Mouse (Mus musculus) right cerebral cortex, postnatal 14 days (tissue): Measurements from ENCODE around the gene Apbb2.

Experiments
- DNase-seq: peaks from one replicate; pipeline ENCODE4 v3.0.0; 2022

Apbb2 gene

DNA sequence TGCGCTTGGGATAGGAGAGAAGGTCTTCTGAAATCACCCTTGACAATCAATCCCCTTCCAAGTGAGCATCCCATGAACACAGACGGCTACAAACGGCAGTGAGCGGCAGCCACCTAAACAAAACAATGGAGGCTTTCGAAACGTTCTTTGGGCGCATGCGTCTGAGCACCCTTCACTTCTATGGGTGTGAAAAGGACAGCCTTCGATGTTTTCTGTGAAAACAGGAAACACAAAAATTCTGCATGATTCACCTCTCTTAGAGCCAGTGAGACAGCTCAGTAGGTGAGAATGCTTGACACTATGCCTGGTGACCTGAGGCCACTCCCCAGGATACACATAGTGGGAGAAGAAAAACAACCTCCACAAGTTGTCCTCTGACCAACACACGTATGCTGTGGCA is 103.3 kb downstream of the Apbb2 start:
- no peak for DNase-seq

DNA sequence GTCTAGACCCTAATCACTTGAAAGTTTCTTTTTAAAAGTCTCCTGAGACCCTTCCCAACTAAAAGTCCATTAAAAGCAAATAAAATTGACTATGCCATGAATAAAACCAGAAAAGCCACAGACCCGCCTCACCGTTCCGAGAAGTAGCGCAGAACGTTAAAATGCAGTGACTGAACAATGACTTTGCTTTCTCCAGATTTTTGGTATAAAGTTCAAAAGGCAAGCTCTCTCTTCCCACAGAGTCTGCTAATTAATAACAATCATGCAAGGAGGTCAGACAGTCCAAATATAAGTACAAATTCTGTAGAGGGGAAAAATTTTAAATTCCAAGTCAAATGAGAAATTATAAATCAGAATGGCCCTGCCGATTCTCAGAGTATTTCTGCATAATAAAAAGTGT is 103.9 kb downstream of the Apbb2 start:
- DNase-seq = no peak

DNA sequence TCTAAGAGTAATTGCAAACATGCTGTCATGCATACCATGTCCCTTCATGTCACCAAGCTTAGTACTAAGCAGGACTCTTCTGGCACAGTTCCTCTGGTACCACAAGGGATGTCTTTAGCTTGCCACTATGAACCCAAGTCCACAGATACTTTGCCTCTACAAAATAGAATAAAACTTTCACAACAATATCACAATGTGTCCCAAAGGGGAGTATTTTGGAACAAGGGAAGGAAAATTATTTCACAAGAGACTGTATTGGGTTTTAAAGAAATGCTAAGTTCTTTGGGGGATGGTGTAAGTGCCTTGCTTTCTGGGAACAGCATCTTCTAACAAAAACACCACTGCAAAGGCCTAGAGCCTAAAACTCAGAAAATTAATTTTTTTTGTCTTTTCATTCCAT is 105.2 kb downstream of the Apbb2 start:
- DNase-seq = no peak

DNA sequence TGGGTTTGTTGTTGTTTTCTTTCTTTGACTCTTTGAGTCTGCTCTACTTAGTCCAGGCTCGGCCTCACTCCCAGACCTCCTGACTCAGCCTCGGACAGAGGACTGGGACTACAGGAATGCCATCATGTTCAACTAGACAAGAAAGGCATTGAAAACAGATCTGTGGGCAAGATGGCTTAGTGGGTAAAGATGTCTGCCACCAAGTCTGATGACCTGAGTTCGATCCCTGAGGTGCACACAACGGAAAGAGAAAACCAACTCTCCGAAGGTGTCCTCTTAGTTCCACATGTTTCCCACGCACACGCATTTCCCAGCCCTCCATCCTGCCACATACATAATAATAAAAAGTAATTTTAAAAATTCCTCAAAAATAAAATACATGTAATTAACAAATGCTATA is 106.1 kb downstream of the Apbb2 start:
- DNase-seq = no peak

DNA sequence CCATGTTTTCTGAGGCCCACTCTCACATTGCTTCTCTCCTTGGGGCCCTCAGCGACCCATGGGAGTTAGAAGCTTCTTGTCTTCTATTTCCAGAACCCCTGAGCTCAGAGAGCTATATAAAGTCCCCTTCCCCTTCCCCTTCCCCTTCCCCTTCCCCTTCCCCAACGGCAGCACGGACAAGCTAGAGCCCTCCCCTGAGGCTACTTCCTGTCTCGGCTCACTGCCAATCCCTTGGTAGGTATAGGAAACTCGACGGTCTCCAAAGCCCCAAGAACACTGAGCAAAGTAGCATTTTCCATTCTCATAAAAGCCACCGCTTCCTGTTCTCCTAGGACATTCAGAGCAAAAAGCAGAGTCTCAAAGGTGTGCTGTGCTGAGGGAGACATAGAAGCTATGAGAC is 107.9 kb downstream of the Apbb2 start:
- no peak for DNase-seq

DNA sequence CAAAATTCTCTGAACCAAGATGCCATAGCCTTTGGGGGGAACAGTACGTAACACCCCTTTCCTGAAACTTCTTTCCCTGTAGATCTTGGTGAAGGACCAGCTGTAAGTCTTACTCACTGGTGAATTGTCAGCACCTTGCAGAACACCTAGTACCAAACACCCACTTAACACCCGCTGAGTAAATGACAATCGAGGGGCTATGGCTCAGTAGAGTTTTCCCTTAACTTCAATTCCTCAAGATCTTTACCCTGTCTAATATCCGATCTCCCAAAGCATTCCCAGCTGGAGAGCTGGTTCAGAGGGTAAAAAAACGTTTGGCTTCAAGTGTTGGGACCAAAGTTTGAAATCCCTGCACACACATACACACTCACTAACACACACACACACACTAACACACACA is 109.4 kb downstream of the Apbb2 start:
- DNase-seq = no peak

DNA sequence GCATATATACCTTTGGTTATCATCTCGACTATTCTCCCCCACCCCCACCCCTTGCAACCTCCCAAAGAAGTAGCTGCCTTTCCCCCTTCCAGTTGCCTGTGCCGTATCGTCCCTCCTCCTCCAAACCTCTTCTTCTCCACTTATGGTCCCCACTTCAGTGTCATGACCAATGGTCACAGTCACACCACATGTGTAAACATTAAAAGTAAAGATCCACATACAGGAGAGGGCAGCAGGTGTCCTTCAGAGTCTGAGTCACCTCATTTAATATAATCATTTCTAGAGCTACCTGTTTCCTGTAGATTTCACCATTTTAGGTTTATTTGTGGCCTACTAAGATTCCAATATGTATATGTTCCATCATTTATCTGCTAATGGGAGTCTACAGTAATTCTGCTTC is 113.0 kb downstream of the Apbb2 start:
- DNase-seq = no peak

DNA sequence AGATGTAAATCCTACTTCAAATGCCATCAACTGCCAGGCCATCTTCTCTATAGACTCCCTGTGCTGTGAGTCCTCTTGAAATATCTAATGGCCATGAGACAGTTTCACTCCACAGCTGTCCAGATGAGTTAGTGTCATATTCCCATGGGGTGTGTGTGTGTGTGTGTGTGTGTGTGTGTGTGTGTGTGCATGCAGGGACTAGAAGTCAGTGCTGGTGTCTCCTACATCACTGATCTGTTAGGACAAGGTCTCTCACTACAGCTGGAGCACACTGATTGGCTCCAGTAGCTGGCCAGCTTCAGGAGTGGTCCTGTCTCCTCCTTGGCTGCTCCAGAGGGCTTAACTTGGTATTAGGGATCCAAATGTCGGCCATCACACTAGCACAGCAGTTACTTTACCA is 113.5 kb downstream of the Apbb2 start:
- no peak for DNase-seq

DNA sequence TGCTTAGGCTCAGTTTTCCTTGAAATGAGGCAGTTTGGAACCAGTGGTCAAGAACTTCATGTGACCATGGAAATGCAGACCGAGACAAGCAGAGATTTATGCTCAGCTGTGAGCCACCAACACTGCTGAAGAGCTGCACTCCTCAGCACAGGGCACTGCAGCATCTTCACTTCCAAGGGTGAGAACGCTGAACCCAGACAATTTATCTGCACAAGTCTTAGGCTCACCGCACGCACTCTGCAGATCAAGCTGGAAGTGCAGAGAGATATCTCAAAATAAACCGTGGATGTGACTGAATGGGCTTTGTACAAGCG is 114.2 kb downstream of the Apbb2 start:
- no peak for DNase-seq

DNA sequence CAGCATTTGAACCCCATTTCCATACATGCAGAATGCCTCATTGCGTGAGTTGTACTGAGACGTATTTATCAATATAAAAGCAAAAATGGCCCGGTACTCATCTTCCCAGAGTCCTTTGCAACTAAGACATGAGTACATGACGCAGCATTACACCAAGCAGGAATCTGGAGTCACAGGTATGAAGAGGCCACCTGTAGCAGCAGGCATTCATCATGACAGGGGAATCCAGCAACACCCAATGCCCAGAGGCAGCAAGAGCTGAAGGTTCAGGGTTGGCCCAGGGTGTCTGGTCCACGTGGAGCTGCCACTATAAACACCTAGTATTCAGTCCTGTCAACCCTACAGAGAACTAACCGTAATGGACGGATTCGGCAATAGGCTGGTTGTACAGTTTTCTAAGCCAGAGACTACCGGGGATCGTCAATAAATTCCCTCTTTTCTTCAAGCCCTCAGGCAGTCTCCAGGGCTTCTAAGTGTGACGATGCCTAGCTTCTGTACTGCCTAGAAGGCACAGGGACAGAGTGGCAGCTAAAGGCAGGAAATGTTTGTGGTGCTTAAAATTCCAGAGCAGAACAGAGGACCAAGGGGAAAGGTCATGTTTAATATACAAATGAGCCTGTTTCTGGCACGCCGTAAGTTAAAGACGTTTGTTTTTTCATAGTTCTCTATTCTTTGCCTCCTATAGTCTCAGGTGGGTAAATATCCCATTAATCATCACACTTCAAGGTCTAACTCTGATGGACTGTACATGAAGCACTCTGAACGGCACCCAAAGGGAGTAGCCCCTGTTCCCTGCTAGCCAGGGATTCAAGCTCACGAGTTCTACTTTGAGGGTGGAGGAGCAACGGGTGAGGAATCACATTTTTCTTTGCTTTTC is 114.8 kb downstream of the Apbb2 start:
- DNase-seq = no peak

DNA sequence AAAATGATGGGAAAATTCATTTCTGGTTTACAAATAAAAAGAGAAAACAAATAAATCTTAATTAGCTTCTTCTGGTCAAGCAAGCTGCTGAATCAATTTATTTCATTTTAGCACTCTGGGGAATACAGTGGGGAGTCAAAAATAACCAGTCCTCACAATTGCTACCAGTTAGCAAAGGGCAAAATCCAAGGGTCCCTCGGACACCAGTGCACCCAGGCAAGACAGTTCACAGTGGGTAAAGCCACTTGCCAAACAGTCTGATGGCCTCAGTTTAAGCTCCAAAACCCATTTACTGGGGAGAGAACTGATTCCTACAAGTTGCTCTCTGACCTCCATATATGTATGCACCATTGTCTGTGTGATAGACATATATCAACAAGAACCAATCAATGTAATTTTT is 115.6 kb downstream of the Apbb2 start:
- no peak for DNase-seq

DNA sequence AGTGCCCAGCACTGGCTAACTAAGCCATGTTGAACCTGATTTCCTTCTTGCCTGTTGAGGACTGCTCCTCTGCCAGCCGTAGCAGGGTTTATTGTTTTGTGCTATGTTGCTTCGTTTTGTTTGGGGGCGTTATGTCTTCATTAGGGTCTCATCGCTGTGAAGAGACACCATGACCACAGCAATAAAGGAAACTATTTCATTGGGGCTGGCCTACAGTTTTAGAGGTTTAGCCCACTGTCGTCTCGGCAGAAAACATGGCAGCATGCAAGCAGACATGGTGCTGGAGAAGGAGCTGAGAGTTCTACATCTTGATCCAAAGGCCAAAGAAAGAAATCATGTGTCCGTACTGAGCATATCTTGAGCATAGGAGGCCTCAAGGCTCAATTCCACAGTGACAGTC is 119.0 kb downstream of the Apbb2 start:
- DNase-seq = no peak

DNA sequence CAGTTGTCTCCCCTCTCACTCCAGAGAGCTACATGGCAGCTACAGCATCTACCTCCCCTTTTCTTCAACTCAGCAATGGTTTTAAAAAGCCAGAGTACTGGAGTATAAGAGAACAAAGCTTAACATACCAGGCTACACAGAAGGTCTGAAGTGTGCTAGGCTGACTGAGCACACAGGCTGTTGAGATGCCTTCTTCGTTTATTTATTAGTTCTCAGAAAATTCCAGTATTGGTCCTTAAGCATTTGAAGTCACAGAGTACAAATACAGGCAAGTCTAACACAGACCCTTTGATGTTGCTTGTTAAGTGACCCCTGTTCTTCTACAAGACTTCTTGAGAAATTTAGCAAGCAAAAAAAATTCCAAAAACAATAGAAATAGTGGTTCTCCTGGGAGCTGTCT is 120.4 kb downstream of the Apbb2 start:
- DNase-seq = no peak

DNA sequence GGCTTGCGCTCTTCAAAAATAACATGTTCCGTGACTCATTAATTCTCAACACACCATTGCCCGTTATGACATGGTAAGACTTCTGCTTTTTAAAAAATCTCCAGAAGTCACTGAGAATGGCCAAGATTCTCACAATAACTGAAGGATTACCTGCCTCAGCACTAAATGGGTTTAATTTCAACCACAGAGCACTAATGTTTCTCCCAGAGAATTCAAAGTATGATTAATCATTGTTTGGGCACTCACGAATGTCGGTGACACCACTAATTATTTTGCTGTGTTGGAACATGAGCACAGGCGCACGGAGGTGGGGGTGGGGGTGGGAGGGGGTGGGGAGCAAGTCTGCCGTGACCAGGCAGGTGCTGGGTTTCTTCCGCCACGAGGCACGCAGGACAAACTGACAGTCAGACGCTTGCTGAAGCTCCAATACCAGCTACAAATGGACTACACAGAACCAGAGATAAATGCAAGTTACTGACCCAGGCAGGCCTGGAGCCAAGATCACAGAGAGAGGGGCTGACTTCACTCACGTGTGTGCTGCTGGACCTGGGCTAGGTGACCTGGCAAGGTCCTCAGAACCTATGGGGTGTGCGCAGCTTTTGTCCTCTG is 121.0 kb downstream of the Apbb2 start:
- no peak for DNase-seq

DNA sequence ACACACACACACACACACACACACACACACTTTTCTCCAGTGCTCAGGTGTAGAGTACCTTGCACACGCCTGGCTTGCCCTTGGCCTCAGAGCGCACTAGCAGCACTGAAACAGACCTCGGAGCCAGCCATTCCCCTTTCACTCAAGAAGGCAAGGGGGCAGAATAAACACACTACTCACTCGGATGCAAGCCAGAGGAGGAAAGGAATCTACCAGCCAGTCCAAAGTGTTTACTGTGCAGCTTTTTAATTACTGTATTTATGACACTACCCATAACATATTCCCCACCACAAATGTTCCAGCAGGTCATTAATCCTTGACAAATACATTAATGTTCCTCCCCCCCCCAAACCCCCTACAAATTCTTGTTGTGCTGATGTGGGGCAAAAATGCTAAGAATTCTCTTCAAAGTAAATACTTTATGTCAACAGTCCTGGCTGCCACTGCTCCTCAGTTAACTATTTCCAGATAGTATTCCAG is 121.7 kb downstream of the Apbb2 start:
- DNase-seq = no peak

DNA sequence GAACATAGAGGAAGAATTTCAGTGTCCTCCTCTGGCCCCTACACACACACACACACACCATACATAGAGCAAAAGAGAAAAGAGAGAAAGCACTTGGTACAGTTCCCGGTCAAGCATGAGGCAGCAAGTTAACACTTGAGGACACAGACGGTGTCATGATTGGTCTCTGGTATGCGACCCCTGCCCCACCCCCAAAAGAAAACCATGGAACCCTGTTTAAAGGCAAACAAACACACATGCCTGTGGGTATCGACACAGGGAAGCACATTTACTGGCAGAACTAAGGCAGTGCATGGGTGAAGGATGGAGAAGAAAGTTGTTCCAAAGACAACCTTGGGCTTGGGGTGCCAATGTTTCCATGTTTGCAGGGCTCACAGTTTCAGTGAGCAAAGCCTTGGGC is 123.9 kb downstream of the Apbb2 start:
- no peak for DNase-seq

DNA sequence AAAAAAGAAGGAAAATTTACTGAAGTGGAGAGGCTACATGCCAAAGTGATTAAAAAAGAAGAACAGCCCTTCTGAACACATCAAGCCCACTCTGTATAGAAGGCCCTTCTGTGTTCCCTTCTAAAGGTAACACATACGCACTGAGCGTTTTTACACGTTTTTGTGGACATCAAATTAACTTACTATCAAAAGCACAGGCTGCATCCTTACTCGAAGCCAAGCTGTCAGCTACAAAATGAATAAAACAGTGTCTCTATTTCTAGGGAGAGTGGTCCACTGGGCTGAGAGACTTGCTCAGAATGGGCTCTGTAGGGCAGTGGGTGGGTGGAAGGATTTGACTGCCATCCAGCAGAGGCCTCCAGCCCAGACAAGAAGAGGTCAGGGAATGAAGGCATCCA is 126.0 kb downstream of the Apbb2 start:
- no peak for DNase-seq

DNA sequence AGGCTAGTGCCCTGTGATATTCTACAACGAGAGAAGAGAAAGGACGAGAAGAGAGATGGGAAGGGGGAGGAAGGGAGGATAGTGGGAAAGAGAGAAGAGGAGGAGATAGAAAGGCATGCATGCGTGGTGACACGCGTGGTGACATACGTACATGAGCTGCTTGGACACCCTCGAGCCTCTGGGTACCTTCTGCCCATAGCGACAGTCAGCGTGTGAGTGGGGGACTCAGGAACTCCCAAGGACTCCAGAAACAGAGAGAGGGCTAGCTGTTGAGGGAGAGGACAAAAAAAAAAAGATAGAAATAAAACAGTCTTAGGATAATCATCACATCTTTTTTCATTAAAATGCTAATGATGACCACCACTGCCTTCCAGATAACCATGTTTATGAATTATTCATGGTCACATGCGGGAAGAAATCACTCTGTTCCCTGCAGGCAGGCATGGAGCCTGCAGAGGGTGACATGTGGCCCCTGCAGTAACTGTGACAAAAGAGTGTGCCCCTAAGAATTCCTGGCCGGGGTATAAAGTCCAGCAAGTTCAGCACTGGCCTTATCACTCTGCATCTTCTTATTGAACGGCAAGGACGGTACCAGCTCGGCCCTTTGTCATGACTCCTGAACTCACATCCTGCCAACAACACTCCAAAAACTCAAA is 126.5 kb downstream of the Apbb2 start:
- no peak for DNase-seq

DNA sequence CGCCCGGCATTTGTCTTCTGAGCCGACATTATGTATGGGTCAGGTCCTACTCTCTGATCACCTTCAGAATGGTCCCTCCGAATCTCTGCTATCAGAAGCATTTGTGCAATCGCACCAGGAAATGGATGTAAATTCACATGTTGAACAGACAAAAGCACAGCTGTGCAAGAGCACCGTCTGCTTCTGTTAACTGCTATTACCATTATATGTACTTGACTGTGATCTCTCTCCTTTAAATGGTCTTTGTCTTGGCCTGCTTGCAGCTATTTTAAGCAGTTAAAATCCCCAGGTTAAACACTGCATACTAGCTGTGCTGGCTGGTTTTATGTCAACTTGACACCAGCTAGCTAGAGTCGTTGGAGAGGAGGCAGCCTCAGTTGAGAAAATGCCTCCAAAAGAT is 132.6 kb downstream of the Apbb2 start:
- DNase-seq = no peak

DNA sequence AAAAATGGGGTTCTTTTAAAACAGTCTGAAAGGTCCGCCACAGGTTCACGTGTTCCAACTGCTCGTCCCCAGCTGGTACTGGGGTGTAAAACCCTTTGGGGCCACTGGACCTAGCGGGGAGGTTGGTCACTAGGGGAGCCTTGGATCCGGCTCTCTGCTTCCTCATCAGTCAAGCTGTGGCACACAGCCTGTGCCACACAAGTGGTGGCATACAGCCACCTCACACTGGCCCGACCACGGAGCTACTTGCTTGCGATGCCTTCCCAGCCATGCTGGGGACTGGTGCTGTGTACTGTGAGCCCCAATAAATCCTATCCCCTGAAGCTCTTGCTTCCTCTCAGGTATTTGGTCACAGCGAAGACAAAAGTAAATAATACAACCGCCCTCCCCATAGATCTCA is 142.3 kb downstream of the Apbb2 start:
- no peak for DNase-seq

DNA sequence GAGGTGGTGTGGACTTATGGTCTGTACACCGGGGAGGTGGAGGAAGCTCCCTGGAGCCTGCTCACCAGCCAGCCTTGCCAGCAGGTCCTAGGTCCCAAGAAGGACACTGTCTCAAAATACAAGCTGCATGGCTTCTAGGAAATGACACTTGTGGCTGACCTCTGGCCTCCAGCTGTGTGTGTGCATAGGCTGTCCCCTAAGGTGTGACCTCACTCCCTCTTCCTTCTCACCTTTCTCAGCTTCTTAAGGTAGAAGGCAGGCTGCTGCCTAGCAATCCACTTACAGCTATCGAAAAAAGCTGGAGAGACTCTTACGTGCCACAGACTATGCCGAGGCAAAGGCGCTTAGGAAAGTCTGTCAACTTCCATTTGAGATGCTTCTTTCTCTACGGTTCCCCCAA is 142.8 kb downstream of the Apbb2 start:
- DNase-seq = no peak

DNA sequence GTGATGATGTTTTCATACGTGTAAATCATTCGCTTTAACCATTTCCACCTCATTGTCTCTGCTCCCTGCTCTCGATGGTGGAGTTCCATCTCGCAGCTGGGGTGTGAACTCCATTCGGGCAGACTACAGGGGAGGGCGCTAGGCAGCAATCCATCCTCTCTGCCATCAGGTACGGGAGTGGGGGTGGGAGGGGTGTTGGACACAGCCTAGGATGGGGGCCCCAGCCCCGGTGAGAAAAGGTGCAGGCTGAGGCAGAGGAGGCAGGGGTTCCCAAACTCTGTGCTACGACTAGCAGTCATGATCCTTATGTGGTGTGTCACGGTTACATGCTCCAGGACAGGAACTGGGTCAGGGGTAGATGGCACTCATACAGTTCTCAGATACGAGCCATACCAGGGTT is 144.4 kb downstream of the Apbb2 start:
- no peak for DNase-seq

DNA sequence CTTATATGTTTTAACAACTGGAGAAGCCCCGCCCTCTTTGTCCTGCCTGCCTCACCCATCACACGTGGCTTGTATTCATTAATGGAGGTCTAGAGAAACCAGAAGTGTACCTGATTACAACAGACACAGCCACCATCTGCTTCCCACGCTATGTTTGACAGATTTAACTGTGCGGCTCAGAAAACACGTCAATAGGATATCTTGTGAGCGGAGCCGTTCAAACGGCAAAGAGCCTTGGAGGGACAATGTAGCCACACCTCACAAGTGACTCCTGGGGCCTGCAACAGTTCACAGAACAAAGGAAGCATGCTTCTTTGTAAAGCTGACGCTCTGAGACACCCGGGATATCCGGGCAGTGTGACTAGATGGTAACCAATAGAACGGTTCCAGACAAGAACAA is 145.0 kb downstream of the Apbb2 start:
- no peak for DNase-seq

DNA sequence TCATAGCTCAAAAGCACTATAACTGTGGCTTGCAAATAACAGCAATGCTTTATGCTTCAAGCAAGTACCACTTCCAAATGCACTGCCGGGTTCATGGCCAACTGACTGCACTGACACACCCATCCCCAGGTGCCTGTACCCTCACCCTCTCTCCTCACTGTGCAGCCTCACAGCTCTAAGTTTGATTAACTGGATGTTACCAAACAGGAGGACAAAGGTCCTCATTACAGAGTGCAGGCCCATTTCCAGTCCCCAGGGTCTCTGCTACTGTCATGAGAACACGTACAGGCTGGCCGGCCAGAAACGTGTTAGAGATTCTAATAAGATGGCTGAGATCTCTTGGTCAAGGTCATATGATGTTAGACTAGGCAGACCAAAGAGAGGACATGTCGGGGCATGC is 147.7 kb downstream of the Apbb2 start:
- DNase-seq = no peak
